Mouse (Mus musculus) G1E (cell line): Measurements from ENCODE around the gene Akap13.

ENCODE experiments used
- CTCF ChIP-seq: IDR thresholded peaks from 2 replicates; pipeline ENCODE4 v1.5.1; 2012; ENCODE audit warnings: low read depth, low read length, inconsistent platforms, mixed read lengths
- GATA1 ChIP-seq: IDR thresholded peaks from 2 replicates; pipeline ENCODE4 v1.6.1; 2012; ENCODE audit warnings: borderline replicate concordance, low read length, inconsistent platforms, mixed read lengths
- GATA2 ChIP-seq: IDR thresholded peaks from 2 replicates; pipeline ENCODE4 v1.6.1; 2012; ENCODE audit warnings: low read depth, low read length, inconsistent platforms, borderline replicate concordance

DNA sequence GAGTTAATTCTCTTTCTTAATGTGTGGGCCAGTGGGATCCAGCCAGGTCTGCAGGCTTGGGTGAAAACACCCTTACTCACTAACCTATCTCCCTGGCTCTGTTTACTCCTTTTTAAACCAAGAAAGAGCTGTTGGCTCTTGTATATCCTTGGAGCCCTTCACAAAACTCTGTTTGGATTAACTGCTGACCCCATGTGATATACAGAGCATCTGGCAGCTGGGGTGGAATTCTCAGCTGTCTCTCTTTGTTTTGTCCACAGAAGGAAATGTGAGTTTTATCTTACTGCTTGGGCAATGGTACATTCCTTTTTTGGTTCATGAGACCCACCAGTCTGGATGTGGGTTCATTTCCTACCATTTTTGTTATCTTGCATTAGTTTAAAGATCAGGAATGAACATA is 98.7 kb downstream of the Akap13 start:
- TF ChIP-seq CTCF, result no peak
- no peak for TF ChIP-seq GATA1
- TF ChIP-seq GATA2, result no peak
